Mouse (Mus musculus) bone marrow macrophage, adult 2 months (primary cell): ENCODE results near the gene L3hypdh. TPM values are rescaled to one million over a fixed set of nuclear protein-coding genes. Genes with fewer than 3 reads are reported as not detected.

Experiments
- H3K27ac ChIP-seq: 2 replicates; pipeline ENCODE4 v1.5.1; 2012; ENCODE audit warnings: low read depth, low read length; ENCODE audit not compliant: insufficient read depth
- H3K4me1 ChIP-seq: 2 replicates; pipeline ENCODE4 v1.6.1; 2012; ENCODE audit warnings: low read length; ENCODE audit not compliant: control insufficient read depth, insufficient read depth
- H3K4me3 ChIP-seq: 2 replicates; pipeline ENCODE4 v1.5.1; 2012; ENCODE audit warnings: mild to moderate bottlenecking, low read length, moderate library complexity; ENCODE audit not compliant: insufficient read depth
- CTCF ChIP-seq: IDR thresholded peaks from 2 replicates; pipeline ENCODE4 v1.5.1; 2012; ENCODE audit warnings: low read depth, mild to moderate bottlenecking, low read length, moderate library complexity
- POLR2A ChIP-seq: IDR thresholded peaks from 2 replicates; pipeline ENCODE4 v1.6.1; 2012; ENCODE audit warnings: mild to moderate bottlenecking, low read depth, low read length, borderline replicate concordance
- polyA plus RNA-seq: library from polyadenylated mRNA; stranded (reverse); fragments of >200 nt; gene quantifications from 2 replicates; pipeline ENCODE4 v1.2.4, GENCODE M21; 2012; ENCODE audit not compliant: missing spikeins, insufficient read depth, insufficient read length

Gene L3hypdh
- polyA plus RNA-seq = 1.7 and 1.9 TPM in 2 replicates

- Histone ChIP-seq H3K4me3 (peak within 1 kb of the TSS; percentile 75), H3K27ac (peak within 1 kb of the TSS; percentile 94), H3K4me1 (peaks cover 16% of the 10 kb centered on the region)
- TF ChIP-seq POLR2A (no peak), CTCF (no peak)
Measured at GRCm38 (mm10) chr12:72085329-72086165, at the start of gene L3hypdh, which contains the start of gene Jkamp. TSS of gene L3hypdh (minus strand) at chr12:72085439. TSS of gene Jkamp (plus strand) at chr12:72085589.

DNA sequence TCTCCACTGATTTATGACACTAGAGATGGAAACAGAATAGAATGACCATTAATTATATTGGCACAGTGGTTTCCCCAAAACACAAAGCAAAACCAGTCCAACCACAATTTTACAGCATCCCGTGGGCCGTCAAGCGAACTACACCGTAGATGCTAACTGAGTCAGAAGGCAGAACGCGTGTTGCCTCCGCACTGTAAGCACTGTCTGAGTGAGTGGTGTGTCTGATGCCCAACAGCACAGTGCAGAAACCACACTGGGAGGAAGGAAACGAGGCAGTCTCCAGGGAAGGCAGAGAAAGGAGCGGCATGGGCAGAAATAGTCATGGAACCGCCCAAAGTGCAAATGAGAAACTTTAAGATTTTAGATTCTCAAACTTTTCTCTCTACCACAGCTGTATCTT lies 44.0 kb upstream of the L3hypdh start:
- Histone ChIP-seq H3K27ac (no peak overlapping the region), H3K4me3 (no peak overlapping the region), H3K4me1 (no peaks in the 10 kb centered on the region)
- TF ChIP-seq CTCF (no peak), POLR2A (no peak)

DNA sequence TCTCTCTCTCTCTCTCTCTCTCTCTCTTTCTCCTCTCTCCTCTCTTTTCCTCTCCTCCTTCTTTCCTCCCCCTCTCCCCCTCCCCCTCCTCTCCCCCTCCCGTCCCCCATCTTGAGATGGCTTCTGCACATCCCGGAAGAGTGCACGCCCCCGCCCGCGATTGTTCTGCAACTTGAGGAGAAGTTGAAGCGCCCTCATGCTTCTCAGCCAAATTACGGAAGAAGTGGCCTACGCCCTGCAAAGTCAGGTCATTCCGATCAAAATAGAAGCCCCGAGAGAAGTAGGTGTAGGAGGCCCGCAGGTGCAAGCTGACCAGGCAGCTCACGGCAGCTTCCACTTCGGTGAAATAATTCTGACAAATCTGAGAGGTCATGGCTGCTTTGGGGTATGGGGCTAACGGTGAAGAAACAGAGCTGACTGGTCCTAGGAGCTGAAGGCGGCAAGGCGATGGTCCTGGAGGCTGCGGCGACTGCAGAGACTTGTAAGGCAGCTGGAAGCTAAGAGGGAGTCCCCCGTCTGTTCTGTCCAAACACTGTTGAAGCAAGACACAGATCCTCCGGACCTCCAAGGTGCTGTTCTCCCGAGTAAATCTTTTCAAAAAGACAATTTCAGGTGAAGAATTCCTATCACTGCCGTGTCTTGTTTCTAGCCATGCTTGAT lies 30.6 kb upstream of the L3hypdh start:
- TF ChIP-seq CTCF (no peak), POLR2A (no peak)
- Histone ChIP-seq H3K27ac (no peak overlapping the region), H3K4me3 (no peak overlapping the region), H3K4me1 (no peaks in the 10 kb centered on the region)

- no peak overlapping the region for H3K27ac ChIP-seq
- TF ChIP-seq CTCF = no peak
- TF ChIP-seq POLR2A = no peak
- no peak overlapping the region for H3K4me3 ChIP-seq
- no peaks in the 10 kb centered on the region for H3K4me1 ChIP-seq
Measured at GRCm38 (mm10) chr12:72115126-72115525, 29.9 kb upstream of the L3hypdh start.

DNA sequence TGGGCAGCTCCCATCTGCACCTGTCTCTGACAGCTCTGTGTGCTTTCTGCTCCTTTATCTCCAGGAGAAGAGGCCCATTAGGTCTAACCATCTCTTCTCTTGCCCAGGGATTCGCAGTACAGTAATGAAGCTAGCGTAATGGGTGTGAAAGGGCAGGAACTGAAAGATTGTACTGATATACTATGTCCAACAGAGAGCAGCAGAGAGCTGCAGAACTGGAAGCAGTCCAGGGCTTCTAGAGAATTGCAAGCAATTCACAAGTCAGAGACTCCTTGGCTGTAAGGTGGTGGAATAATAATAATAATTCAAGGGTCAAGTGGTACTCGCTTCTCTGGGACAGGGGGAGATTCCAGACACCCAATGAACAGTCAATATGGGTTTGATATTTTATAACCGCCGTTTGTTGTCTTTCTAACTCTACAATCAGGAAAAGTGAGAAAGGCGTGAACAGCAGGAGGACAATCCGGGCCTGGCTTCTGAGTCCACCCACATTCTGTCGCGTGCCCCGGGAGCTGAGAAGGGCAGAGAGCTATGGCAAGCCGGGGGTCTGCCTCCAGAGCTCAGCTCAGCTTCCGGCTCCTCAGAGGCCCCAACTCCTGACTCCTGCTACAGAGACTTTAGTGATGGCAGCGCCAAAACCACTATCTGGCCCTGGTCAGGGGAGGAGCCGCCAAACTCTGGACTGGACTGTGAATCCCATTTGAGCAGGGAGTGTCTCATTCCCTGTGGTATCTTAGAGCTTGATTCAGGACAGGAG lies 19.5 kb upstream of the L3hypdh start:
- H3K4me3 ChIP-seq = no peak overlapping the region
- H3K4me1 ChIP-seq = no peaks in the 10 kb centered on the region
- H3K27ac ChIP-seq = no peak overlapping the region
- TF ChIP-seq POLR2A = no peak
- no peak; the same call in 1 of the 2 replicates for TF ChIP-seq CTCF

- Histone ChIP-seq H3K4me3 (no peak overlapping the region), H3K4me1 (no peaks in the 10 kb centered on the region), H3K27ac (no peak overlapping the region)
- TF ChIP-seq CTCF (no peak), POLR2A (no peak)
Measured at GRCm38 (mm10) chr12:72104027-72104426, 18.8 kb upstream of the L3hypdh start.

- TF ChIP-seq CTCF (no peak), POLR2A (no peak)
- Histone ChIP-seq H3K27ac (no peak overlapping the region), H3K4me3 (no peak overlapping the region), H3K4me1 (no peaks in the 10 kb centered on the region)
Measured at GRCm38 (mm10) chr12:72102776-72103175, 17.5 kb upstream of the L3hypdh start.

GRCm38 (mm10) chr12:72096966-72097365 lies 11.7 kb upstream of the L3hypdh start:
- H3K4me1 ChIP-seq = no peaks in the 10 kb centered on the region
- TF ChIP-seq CTCF (no peak), POLR2A (no peak)
- H3K4me3 ChIP-seq = no peak overlapping the region
- no peak overlapping the region for H3K27ac ChIP-seq

- H3K27ac ChIP-seq = no peak overlapping the region
- no peak overlapping the region for H3K4me3 ChIP-seq
- TF ChIP-seq CTCF (no peak), POLR2A (no peak)
- peaks cover 9% of the 10 kb centered on the region for H3K4me1 ChIP-seq
Measured at GRCm38 (mm10) chr12:72089802-72090201, 4.6 kb upstream of the L3hypdh start.
